Mouse (Mus musculus) left cerebral cortex, postnatal 36 days (tissue): ENCODE data around the gene Dctn5. TPM values are rescaled to one million over a fixed set of nuclear protein-coding genes. Genes with fewer than 3 reads are reported as not detected.
A peak's percentile ranks its signal among the peaks of the same experiment; 100 is the strongest.

Experiments used
- DNase-seq, 2 experiments: peaks; one replicate each; pipeline ENCODE4 v3.0.0; 2021 to 2022; ENCODE audit warnings: low spot score in 2 of 2, mixed read lengths in 1 of 2
- intact Hi-C: fragments of 180-260 bp; cut with DNase I; formaldehyde crosslinking; loops from one replicate; pipeline ENCODE4 v1.15.1; 2025
- total RNA-seq, 2 experiments: library from RNA; stranded (reverse); gene quantifications; 2 replicates each; pipeline ENCODE4 v1.2.3; 2021

Gene Dctn5
- total RNA-seq, 2 experiments from 2014 or later = 99.2 to 101 TPM

DNA sequence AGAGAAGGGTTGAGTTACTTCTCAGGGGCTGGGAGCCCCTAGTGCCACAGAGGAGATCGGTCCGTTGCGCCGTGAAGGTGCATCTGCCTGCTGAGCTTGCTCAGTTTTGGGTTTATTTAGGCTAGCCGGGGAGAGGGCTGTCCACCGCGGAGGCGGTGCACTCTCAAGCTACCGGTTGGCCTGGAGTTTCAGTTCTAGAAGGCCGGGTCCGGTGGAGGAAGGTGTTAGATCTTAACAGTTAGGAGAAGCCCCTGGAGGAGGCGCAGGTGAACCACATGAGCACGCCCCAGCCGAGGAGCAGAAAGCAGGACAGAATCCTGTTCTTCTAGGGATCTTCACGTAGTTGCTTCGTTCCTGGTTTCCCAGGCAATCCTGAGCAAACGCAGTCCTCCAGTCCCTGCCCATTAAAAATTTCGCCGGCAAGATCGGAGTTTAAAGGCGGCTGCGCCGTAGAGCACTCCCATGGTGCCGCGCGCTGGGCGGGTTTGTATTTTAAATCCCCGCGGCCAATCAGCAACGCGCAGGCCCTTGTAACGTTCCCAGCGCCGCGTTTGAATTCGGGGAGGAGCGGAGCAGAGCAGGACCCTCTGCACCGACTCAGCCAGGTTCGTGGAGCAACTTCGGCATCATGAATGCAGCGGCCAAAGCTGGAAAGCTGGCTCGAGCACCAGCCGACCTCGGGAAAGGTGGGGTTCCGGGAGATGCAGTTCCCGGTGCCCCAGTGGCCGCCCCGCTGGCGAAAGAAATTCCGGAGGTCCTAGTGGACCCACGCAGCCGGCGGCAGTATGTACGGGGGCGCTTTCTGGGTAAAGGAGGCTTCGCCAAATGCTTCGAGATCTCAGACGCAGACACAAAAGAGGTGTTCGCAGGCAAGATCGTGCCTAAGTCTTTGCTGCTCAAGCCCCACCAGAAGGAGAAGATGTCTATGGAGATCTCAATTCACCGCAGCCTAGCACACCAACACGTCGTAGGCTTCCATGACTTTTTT is 26.4 kb downstream of the Dctn5 start, which contains the start of gene Plk1:
TSS of gene Plk1 (plus strand) at position 525 of the 988 bp plus-strand sequence.
- intact Hi-C loops = no loop called here
- peak; percentile 74 to 80 for DNase-seq

DNA sequence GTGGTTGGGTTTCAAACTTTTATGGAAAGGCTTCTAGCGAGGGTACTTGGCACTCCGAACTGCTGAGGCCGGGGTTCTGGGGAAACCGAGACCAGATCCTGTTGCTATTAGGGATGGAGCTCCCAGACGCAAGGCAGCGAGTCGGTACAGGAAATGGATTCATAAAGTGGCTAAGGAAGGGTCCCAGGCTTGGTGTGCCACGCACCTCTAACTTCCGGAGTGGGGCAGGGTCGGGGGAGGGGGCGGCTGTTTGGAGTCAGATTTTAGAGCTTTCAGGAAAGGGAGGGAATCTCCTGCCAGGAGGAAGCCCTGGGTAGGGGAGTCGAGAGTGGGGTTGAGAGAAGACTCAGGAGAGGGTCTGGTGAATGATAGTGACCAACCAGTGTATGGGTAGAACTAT is 27.2 kb downstream of the Dctn5 start:
- DNase-seq = no peak
- intact Hi-C loops = no loop called here

DNA sequence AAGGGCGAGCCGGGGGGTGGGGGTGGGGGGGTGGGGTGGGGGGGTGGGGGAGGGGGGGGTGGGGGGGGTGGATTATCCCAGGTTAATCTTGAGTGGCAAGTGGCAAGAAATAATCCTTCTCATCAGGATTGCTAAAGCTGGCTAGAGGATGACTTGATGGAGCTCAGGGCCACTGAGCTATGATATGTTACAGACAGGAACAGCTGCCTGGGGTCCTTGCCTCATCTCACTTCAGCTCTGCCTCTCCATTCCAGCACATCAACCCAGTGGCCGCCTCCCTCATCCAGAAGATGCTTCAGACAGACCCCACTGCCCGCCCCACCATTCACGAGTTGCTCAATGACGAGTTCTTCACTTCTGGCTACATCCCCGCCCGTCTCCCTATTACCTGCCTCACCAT is 30.9 kb downstream of the Dctn5 start:
- DNase-seq = no peak
- intact Hi-C loops = no loop called here

DNA sequence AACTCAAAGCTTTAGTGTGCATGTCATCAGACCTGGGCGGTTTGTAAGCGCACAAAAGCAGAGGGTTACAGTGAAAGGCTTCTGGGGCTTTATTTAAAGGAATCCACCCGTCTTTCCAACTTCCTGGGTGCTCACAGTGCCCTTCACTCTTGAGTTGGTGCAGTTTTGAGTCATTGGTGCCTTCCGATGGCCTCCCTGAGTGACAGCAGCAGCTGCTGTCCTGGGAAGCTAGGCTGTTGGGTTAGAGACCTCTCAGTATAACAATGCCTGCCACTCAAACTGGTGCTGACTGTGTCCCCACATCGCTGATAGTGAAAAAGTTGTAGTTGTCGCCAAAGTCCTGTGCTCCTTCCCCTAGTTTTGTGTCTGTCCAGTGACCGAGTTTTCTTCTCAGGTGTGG is 34.4 kb downstream of the Dctn5 start:
- intact Hi-C loops = no loop called here

DNA sequence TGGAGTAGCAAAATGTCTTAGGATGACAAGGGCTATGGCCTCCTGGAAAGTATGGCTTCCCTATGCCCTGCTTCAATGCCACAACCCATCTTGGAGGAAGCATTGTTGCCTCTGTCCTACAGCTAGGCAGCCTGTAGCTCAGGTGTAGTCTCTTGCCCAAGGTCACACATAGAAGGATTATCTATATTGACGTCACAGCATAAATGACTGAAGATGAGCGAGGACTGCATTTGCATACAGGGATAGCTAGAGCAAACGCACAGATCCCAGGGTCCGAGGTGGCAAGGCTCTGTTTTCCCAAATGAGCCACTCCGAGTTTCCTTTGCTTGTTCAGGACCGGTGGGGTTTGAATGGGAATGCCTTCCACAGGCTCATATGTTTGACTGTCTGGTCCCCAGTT is 37.9 kb downstream of the Dctn5 start:
- no peak for DNase-seq
- intact Hi-C loops = no loop called here

More for the DNA sequence above, 34.4 kb downstream of the Dctn5 start:
- no peak for DNase-seq

- DNase-seq = no peak
These were observed 38.8 kb downstream of the Dctn5 start for GRCm38 (mm10) chr7:122171613-122172012.

GRCm38 (mm10) chr7:122180720-122181119 is 47.9 kb downstream of the Dctn5 start:
- no peak for DNase-seq
- intact Hi-C loops = no loop called here

More at GRCm38 (mm10) chr7:122171613-122172012, 38.8 kb downstream of the Dctn5 start:
- intact Hi-C loops = no loop called here

DNA sequence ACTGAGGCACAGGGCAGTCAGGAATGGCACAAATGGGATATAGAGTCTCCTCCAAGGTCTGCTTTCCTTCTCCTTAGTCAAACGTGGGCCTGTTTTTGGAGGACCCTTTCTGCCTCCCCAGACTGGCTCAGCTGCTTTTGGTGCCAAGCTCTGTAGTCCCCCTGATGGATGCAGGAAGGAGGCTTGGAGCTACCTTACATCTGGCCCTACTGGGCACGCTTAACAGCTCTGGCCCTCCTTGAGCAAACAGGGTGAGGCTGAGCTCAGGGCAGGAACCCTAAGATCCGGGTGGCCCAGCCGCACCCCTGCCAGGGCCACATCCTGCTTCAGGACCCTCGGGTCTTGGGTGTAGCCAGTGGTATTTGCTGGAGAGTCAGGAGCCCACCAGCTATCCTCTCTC is 51.7 kb downstream of the Dctn5 start:
- DNase-seq = no peak
- intact Hi-C loops = no loop called here

GRCm38 (mm10) chr7:122186043-122186442 is 53.2 kb downstream of the Dctn5 start, which contains the start of gene Ern2:
TSS of gene Ern2 (minus strand) at chr7:122186207.
- intact Hi-C loops = no loop called here
- DNase-seq = no peak

GRCm38 (mm10) chr7:122189484-122189883 is 56.6 kb downstream of the Dctn5 start:
- intact Hi-C loops = no loop called here
- DNase-seq = no peak

GRCm38 (mm10) chr7:122191097-122191496 is 58.3 kb downstream of the Dctn5 start:
- intact Hi-C loops = no loop called here
- no peak for DNase-seq

- intact Hi-C loops = no loop called here
- DNase-seq = no peak
These were observed 61.1 kb downstream of the Dctn5 start for GRCm38 (mm10) chr7:122193919-122194318.

GRCm38 (mm10) chr7:122196771-122197170 is 63.9 kb downstream of the Dctn5 start:
- intact Hi-C loops = loop anchor here (5.0 kb wide), 1 partner anchor 266 kb away; no protein-coding TSS in a partner anchor
- no peak for DNase-seq

DNA sequence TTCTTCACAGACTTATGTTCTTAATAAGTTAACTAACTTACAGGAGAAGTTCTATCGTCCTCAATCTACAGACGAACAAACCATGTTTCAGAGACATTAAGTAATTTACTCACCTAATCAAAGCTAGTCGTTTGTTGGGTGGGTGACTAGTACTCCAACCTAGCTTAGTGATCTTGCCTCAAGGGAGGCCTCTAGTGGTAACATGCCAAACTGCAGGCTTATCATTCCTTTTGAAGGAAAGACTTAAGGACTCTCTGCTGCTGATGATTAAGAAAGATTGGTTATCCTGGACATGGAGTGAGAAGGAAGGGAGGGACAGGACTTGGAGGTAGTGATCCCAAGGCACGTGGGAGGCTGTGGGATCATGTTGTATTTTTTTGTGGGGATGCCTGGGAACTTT is 64.5 kb downstream of the Dctn5 start:
- peak; percentile 11 to 31 for DNase-seq
- intact Hi-C loops = loop anchor here (5.0 kb wide), 1 partner anchor 265 kb away; no protein-coding TSS in a partner anchor

Other genes starting within 250 kb of the Dctn5 start
- 10 to 100 TPM; 42.5 to 44.3 TPM for gene Cog7, start 151.3 kb upstream of the Dctn5 start, total RNA-seq
- 10 to 100 TPM; 26.8 to 34.8 TPM for gene Gga2, start 111.8 kb upstream of the Dctn5 start, total RNA-seq
- gene Ubfd1, start 65.9 kb upstream of the Dctn5 start, total RNA-seq = 10 to 100 TPM; 56.2 to 58.2 TPM
- gene Ears2, start 65.8 kb upstream of the Dctn5 start, total RNA-seq = 1 to 10 TPM; 8.3 to 8.6 TPM
- gene Ndufab1, start 31.2 kb upstream of the Dctn5 start, total RNA-seq = 100 to 1,000 TPM; 267 to 269 TPM
- 1 to 10 TPM; 1.1 to 1.9 TPM for gene Palb2, start 56 bp upstream of the Dctn5 start, total RNA-seq
- 1 to 10 TPM; 1.4 to 2.5 TPM for gene Plk1, start 26.4 kb downstream of the Dctn5 start, total RNA-seq
- gene Ern2, start 53.2 kb downstream of the Dctn5 start, total RNA-seq = under 1 TPM; 0.25 TPM
- gene Chp2, start 86.5 kb downstream of the Dctn5 start, total RNA-seq = 1 to 10 TPM; 2.3 to 4.7 TPM
- gene Prkcb, start 155.7 kb downstream of the Dctn5 start, total RNA-seq = 1,000 to 10,000 TPM in 1 of 2 experiments, 100 to 1,000 TPM in 1; 978 to 1,072 TPM